Mouse (Mus musculus) limb, embryonic 14.5 days (tissue): ENCODE results near the gene Cacng7. TPM values are rescaled to one million over a fixed set of nuclear protein-coding genes. Genes with fewer than 3 reads are reported as not detected.

Experiments used
- ATAC-seq: fragments of 200-750 bp; cut with Nextera tagmentation; 2 replicates; pipeline ENCODE4 v1.8.0; 2017; ENCODE audit warnings: low read depth, moderate number of reproducible peaks, moderate TSS enrichment; ENCODE audit not compliant: low FRiP score
- DNase-seq: peaks from one replicate; pipeline ENCODE4 v3.0.0-alpha.2; 2015; ENCODE audit warnings: low spot score
- H3K27ac ChIP-seq: fragments of 300-500 bp; sonication (generic); replicated peaks from 2 replicates; pipeline ENCODE4 v1.5.1; 2014; ENCODE audit warnings: low read depth, mild to moderate bottlenecking, low read length, moderate library complexity, mixed read lengths
- H3K27me3 ChIP-seq: fragments of 300-500 bp; sonication (generic); 2 replicates; pipeline ENCODE4 v1.6.1; 2014; ENCODE audit warnings: low read length, mixed read lengths; ENCODE audit not compliant: control insufficient read depth, insufficient read depth
- H3K36me3 ChIP-seq: fragments of 300-500 bp; sonication (generic); 2 replicates; pipeline ENCODE4 v1.6.1; 2014; ENCODE audit warnings: mild to moderate bottlenecking, low read length, moderate library complexity, mixed read lengths; ENCODE audit not compliant: control insufficient read depth, insufficient read depth
- H3K4me1 ChIP-seq: fragments of 300-500 bp; sonication (generic); 2 replicates; pipeline ENCODE4 v1.6.1; 2014; ENCODE audit warnings: antibody characterized with exemption, low read length, mixed read lengths; ENCODE audit not compliant: control insufficient read depth, insufficient read depth
- H3K4me2 ChIP-seq: fragments of 300-500 bp; sonication (generic); replicated peaks from 2 replicates; pipeline ENCODE4 v1.6.1; 2014; ENCODE audit warnings: low read depth, mild to moderate bottlenecking, low read length, moderate library complexity; ENCODE audit not compliant: severe bottlenecking
- H3K4me3 ChIP-seq: fragments of 300-500 bp; sonication (generic); replicated peaks from 2 replicates; pipeline ENCODE4 v1.5.1; 2014; ENCODE audit warnings: low read length
- H3K9ac ChIP-seq: fragments of 300-500 bp; sonication (generic); 2 replicates; pipeline ENCODE4 v1.6.1; 2014; ENCODE audit warnings: mild to moderate bottlenecking, low read depth, low read length, moderate library complexity; ENCODE audit not compliant: severe bottlenecking
- H3K9me3 ChIP-seq: fragments of 300-500 bp; sonication (generic); 2 replicates; pipeline ENCODE4 v1.6.1; 2016; ENCODE audit warnings: low read length; ENCODE audit not compliant: control insufficient read depth
- POLR2A ChIP-seq: fragments of 200-500 bp; IDR thresholded peaks from 2 replicates; pipeline ENCODE4 v1.8.0; 2012; ENCODE audit warnings: inconsistent platforms, mild to moderate bottlenecking, moderate library complexity, borderline replicate concordance; ENCODE audit not compliant: insufficient read depth, insufficient read length; ENCODE audit errors: extremely low read depth
- WGBS: fragments of 180-500 bp; shearing (Covaris S2); extraction: QIAGEN DNeasy Blood & Tissue Kit; methylation state at CpG from one replicate; pipeline ENCODE4 v1.1.7; 2014; 5-methylcytosine and 5-hydroxymethylcytosine counted together
- polyA plus RNA-seq, 2 experiments: library from polyadenylated mRNA; depleted of rRNA in 1 of 2; stranded (reverse) in 1 of 2; unstranded in 1 of 2; fragments of >200 nt; fragmentation: Nextera tagmentation in 1 of 2; extraction: Ambion mirVana in 1 of 2; gene quantifications; 2 replicates each; pipeline versions ENCODE4 v1.2.1 to v1.2.3; 2012 to 2014

Gene Cacng7
- polyA plus RNA-seq, 2 experiments = 3.9 to 129 TPM

GRCm38 (mm10) chr7:3360678-3361077 is 27.9 kb downstream of the Cacng7 start:
- no peak for TF ChIP-seq POLR2A
- no peak overlapping the region for H3K4me3 ChIP-seq
- no peaks in the 10 kb centered on the region for H3K4me1 ChIP-seq
- no peak overlapping the region for H3K4me2 ChIP-seq
- H3K27me3 ChIP-seq = no peaks in the 10 kb centered on the region
- H3K27ac ChIP-seq = no peak overlapping the region
- no peaks in the 10 kb centered on the region for H3K9me3 ChIP-seq
- peaks cover 41% of the 10 kb centered on the region for H3K36me3 ChIP-seq
- ATAC-seq (no peak), DNase-seq (no peak)
- no peak overlapping the region for H3K9ac ChIP-seq
- WGBS = 77% methylated on average over 1 of the region's 1 CpGs

- no peak for ATAC-seq
- H3K27me3 ChIP-seq = no peaks in the 10 kb centered on the region; the same call in 1 of the 2 replicates
These were observed 33.0 kb downstream of the Cacng7 start for GRCm38 (mm10) chr7:3365547-3366279.

DNA sequence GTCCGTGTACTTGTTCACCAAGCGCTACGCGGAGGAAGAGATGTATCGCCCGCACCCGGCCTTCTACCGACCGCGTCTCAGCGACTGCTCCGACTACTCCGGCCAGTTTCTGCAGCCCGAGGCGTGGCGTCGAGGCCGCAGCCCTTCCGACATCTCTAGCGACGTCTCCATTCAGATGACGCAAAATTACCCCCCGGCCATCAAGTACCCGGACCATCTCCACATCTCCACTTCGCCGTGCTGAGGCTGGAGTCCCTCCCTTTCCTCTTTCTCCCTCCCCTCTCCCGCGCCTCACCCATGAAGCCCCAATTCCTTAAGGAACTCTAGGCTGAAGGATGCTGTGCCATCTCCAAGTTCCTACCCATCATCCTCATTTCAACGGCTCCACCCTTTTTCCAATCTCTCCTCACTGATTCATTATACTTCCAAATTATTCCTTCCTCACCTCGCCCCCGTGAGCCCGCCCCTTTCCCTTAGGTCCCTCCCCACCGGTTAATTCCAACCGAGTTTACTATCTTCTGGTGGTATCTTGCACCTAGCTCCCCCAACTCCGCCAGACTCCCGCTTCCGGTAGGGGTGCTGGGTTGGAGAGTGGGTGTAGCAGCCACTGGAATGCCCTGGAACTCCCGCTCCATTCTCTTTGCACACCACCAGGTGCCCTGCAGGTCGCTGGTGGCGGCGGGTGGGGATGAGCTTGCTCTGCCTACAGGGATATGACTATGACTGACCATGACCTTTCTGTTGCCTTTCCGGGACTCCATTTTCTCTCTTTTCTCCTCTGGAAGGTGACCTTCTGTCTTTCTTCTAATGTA is 34.2 kb downstream of the Cacng7 start:
- WGBS = 16% methylated on average over 42 of the region's 42 CpGs
- 0 out of 2 replicates have a peak overlapping the region, but pooled peaks have one; percentile 16 for H3K4me2 ChIP-seq
- H3K36me3 ChIP-seq = peaks cover 29% of the 10 kb centered on the region
- H3K27ac ChIP-seq = no peak overlapping the region
- H3K27me3 ChIP-seq = no peaks in the 10 kb centered on the region; the same call in 1 of the 2 replicates
- H3K4me1 ChIP-seq = peaks cover 4% of the 10 kb centered on the region; the same call in 1 of the 2 replicates
- H3K4me3 ChIP-seq = no peak overlapping the region
- no peak overlapping the region for H3K9ac ChIP-seq
- TF ChIP-seq POLR2A = no peak
- no peak for ATAC-seq
- no peaks in the 10 kb centered on the region for H3K9me3 ChIP-seq
- no peak for DNase-seq

More at GRCm38 (mm10) chr7:3365547-3366279, 33.0 kb downstream of the Cacng7 start:
- Histone ChIP-seq H3K36me3 (peaks cover 30% of the 10 kb centered on the region), H3K4me1 (peaks cover 4% of the 10 kb centered on the region; the same call in 1 of the 2 replicates), H3K9me3 (no peaks in the 10 kb centered on the region), H3K9ac (no peak overlapping the region), H3K4me3 (no peak overlapping the region), H3K27ac (no peak overlapping the region), H3K4me2 (no peak overlapping the region)
- no peak for TF ChIP-seq POLR2A
- WGBS = 41% methylated on average over 11 of the region's 11 CpGs
- DNase-seq = no peak

GRCm38 (mm10) chr7:3367569-3367968 is 34.8 kb downstream of the Cacng7 start:
- TF ChIP-seq POLR2A = no peak
- Histone ChIP-seq H3K4me1 (peaks cover 4% of the 10 kb centered on the region; the same call in 1 of the 2 replicates), H3K9me3 (no peaks in the 10 kb centered on the region), H3K27ac (no peak overlapping the region), H3K27me3 (no peaks in the 10 kb centered on the region; the same call in 1 of the 2 replicates), H3K36me3 (peaks cover 29% of the 10 kb centered on the region), H3K4me2 (peak overlapping the region; percentile 30; the same call in 1 of the 2 replicates), H3K4me3 (no peak overlapping the region), H3K9ac (no peak overlapping the region)
- ATAC-seq (no peak), DNase-seq (no peak)
- WGBS = 8% methylated on average over 11 of the region's 11 CpGs

GRCm38 (mm10) chr7:3368311-3368710 is 35.6 kb downstream of the Cacng7 start:
- no peak for TF ChIP-seq POLR2A
- Histone ChIP-seq H3K36me3 (peaks cover 29% of the 10 kb centered on the region), H3K9ac (no peak overlapping the region), H3K4me1 (peaks cover 4% of the 10 kb centered on the region; the same call in 1 of the 2 replicates), H3K27me3 (no peaks in the 10 kb centered on the region; the same call in 1 of the 2 replicates), H3K4me2 (no peak overlapping the region), H3K27ac (no peak overlapping the region), H3K4me3 (no peak overlapping the region), H3K9me3 (no peaks in the 10 kb centered on the region)
- ATAC-seq = no peak
- no peak for DNase-seq
- WGBS = 26% methylated on average over 12 of the region's 12 CpGs
